Mouse (Mus musculus): ENCODE results near the gene Ano1. TPM values are rescaled to one million over a fixed set of nuclear protein-coding genes. Genes with fewer than 3 reads are reported as not detected.

The Ano1 gene
- polyA plus RNA-seq, 1 experiment from 2014 or later, result 5.6 TPM

DNA sequence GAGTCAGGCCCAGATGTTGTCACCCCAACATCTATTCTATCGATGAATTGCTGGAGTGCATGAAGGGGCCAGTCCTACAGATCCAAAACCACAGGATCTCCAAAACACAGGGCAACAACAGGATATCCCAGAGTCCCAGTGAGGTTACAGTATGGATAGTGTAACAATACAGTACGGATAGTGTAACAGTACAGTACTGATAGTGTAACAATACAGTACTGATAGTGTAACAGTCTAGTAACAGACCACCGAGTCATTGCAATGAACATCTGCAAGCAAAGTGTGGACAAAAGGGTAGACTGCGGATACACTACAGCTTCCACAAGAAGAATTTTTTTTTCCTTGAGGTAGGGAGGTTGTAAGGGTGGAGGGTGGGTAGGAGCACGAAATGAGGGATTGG is 210.4 kb downstream of the Ano1 start:
- H3K27me3 ChIP-seq, result no peaks in the 10 kb centered on the region
- H3K4me3 ChIP-seq, result no peak overlapping the region
- WGBS, result 91% methylated on average over 5 of the region's 5 CpGs
- peaks cover 24% of the 10 kb centered on the region for H3K36me3 ChIP-seq
- no peak overlapping the region for H3K4me2 ChIP-seq (replicated peaks)
- H3K27ac ChIP-seq, result no peak overlapping the region
- H3K4me1 ChIP-seq, result no peaks in the 10 kb centered on the region
- ATAC-seq (ENCODE audit: low FRiP score, low read depth), result no peak
- H3K9me3 ChIP-seq, result no peaks in the 10 kb centered on the region
- H3K9ac ChIP-seq, result no peak overlapping the region

DNA sequence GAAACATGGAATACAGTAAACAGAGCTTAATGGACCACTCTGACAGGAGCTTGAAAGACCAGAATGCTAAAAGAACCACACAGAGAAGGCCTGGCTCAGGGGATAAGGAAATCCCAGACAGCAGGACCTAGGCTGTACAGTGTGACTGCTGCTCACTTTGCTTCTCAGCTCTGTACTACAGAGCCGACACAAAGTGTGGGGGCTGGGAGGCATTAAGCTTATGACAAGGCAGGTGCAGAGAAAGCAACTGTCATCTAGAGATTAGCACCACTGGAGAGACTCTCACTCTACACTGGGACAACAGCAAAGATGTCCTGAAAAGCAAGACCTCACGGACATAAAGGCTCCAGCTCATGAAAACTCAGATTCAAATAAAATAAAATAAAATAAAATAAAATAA is 212.6 kb downstream of the Ano1 start:
- Histone ChIP-seq H3K4me1 (peaks cover 7% of the 10 kb centered on the region; the same call in 1 of the 2 replicates), H3K36me3 (peaks cover 13% of the 10 kb centered on the region), H3K27me3 (no peaks in the 10 kb centered on the region), H3K4me3 (no peak overlapping the region), H3K4me2 (replicated peaks) (no peak overlapping the region), H3K9me3 (no peaks in the 10 kb centered on the region), H3K9ac (no peak overlapping the region), H3K27ac (no peak overlapping the region)
- peak; percentile 40; the same call in 1 of the 2 replicates for ATAC-seq (ENCODE audit: low FRiP score, low read depth)
- WGBS, result 78% methylated on average over 2 of the region's 2 CpGs

Other genes starting within 250 kb of the Ano1 start
- 41.0 and 43.2 TPM in 2 replicates for gene Ppfia1, start 198.2 kb downstream of the Ano1 start, polyA plus RNA-seq (2015; fragmentation: Nextera tagmentation; extraction: Ambion mirVana)
- 9.6 and 10.6 TPM in 2 replicates for gene Fadd, start 169.5 kb downstream of the Ano1 start, polyA plus RNA-seq (2015; fragmentation: Nextera tagmentation; extraction: Ambion mirVana)
- gene Fgf3, start 86.1 kb upstream of the Ano1 start, polyA plus RNA-seq (2015; fragmentation: Nextera tagmentation; extraction: Ambion mirVana), result 0.23 and 0.25 TPM in 2 replicates
- 0.79 and 1.1 TPM in 2 replicates for gene Fgf4, start 95.4 kb upstream of the Ano1 start, polyA plus RNA-seq (2015; fragmentation: Nextera tagmentation; extraction: Ambion mirVana)
- 0.22 and 0.31 TPM in 2 replicates for gene Fgf15, start 144.6 kb upstream of the Ano1 start, polyA plus RNA-seq (2015; fragmentation: Nextera tagmentation; extraction: Ambion mirVana)
- 27.5 and 32.9 TPM in 2 replicates for gene LTO1, start 163.1 kb upstream of the Ano1 start, polyA plus RNA-seq (2015; fragmentation: Nextera tagmentation; extraction: Ambion mirVana)
- gene Ccnd1, start 188.0 kb upstream of the Ano1 start, polyA plus RNA-seq (2015; fragmentation: Nextera tagmentation; extraction: Ambion mirVana), result 167 and 169 TPM in 2 replicates

Data from limb, embryonic 13.5 days (tissue).